Mouse (Mus musculus): ENCODE data around the gene Cdc25b.
A peak's percentile ranks its signal among the peaks of the same experiment; 100 is the strongest.

Gene Cdc25b

GRCm38 (mm10) chr2:131232558-131232957 is 45.8 kb downstream of the Cdc25b start:
- no peak for DNase-seq

- peak; percentile 100 for DNase-seq
These were observed 46.8 kb downstream of the Cdc25b start, which contains the start of gene Mavs for GRCm38 (mm10) chr2:131233307-131234126. TSS of gene Mavs (plus strand) at chr2:131234063.

- no peak for DNase-seq
These were observed 47.4 kb downstream of the Cdc25b start for GRCm38 (mm10) chr2:131234127-131234650.

- no peak for DNase-seq
These were observed 48.4 kb downstream of the Cdc25b start for GRCm38 (mm10) chr2:131234970-131235635.

GRCm38 (mm10) chr2:131242180-131242579 is 55.4 kb downstream of the Cdc25b start:
- DNase-seq: no peak

- no peak for DNase-seq
These were observed 56.2 kb downstream of the Cdc25b start for GRCm38 (mm10) chr2:131242929-131243328.

All from heart, adult 11 months (tissue).